Mouse (Mus musculus): ENCODE data around the gene Mapk12.
A peak's percentile ranks its signal among the peaks of the same experiment; 100 is the strongest.

DNA sequence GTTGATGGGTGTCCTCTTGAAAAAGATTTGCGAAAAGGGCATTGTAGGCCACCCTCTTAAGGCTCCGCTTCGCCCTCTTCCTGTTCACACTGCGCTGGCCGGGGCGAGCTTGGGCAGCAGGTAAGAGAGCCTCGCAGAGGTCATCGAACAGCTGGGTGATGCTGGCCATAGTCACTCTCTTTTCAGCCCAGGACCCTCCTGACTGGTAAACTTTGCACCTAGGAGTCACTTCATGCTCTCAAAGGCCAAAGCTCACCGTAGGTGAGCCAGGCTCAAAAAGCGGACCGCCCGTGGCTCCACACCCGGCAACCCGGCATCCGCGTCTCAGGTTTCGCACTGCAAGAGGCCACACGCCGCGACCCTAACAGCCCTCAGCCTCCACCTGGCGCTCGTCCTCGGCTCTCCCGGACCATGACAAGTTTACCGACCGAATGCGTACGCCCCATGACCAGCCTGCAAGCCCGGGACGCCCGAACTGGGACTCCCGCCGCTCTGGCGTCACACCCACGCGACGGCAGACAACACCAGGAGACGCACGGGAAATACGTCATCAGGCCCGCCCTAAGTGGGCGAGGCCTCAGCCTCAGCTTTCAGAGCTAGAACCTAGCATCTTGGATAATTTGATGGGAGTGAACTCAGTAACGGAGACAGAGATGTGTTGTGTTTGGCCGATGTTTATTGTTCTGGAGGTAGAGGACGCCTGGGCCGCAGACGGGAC is 17.7 kb downstream of the Mapk12 start, which contains the start of gene Tubgcp6:
- TF ChIP-seq EP300 (IDR thresholded peaks at IDR 0.05): peak; percentile 42; the same call in 1 of the 2 replicates
- TF ChIP-seq CTCF (IDR thresholded peaks at IDR 0.05): no peak
